Mouse (Mus musculus) embryo, embryonic 10 days (tissue): ENCODE results near the gene Tmem115.

ENCODE experiments used
- DNase-seq: peaks from one replicate; pipeline ENCODE4 v3.0.0-alpha.2; 2015; ENCODE audit warnings: low spot score

Gene Tmem115

GRCm38 (mm10) chr9:107521711-107522399, 11.9 kb upstream of the Tmem115 start:
- DNase-seq: peak; percentile 40

GRCm38 (mm10) chr9:107522400-107522711, 11.4 kb upstream of the Tmem115 start:
- no peak for DNase-seq

DNA sequence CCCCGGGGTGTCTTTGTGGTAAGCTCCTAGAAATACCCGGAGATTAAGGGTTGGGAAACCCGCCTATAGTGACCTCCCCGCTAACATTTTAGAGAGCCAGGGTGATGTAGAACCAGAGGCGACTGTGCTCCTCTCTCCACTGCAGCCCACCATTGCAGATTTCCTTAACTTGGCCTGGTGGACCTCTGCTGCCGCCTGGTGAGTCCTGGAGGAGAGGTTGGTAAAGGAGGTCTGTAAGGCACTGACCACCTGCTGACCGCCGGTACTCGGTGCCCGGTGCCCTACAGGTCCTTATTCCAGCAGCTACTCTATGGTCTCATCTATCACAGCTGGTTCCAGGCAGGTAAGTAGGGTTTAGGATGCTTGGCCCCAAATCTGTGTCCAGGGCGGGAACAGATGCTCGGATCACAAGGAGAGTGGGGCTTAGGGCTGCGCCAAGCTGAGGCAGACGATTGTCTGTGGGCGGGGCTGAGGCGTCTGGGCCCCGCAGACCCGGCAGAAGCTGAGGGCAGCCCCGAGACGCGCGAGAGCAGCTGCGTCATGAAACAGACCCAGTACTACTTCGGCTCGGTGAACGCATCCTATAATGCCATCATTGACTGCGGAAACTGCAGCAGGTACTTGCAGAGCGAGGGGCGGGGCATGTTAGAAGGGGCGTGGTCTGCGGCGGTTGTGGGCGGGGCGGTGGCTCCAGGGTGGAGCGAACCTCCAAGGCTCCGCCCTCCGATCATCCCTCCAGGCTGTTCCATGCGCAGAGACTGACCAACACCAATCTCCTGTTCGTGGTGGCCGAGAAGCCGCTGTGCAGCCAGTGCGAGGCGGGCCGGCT, 7.3 kb upstream of the Tmem115 start:
- peak; percentile 87 for DNase-seq

- DNase-seq: no peak
Observed at GRCm38 (mm10) chr9:107534408-107535202, 860 bp downstream of the Tmem115 start.

- no peak for DNase-seq
Observed at GRCm38 (mm10) chr9:107538231-107538630, 4.5 kb downstream of the Tmem115 start.

DNA sequence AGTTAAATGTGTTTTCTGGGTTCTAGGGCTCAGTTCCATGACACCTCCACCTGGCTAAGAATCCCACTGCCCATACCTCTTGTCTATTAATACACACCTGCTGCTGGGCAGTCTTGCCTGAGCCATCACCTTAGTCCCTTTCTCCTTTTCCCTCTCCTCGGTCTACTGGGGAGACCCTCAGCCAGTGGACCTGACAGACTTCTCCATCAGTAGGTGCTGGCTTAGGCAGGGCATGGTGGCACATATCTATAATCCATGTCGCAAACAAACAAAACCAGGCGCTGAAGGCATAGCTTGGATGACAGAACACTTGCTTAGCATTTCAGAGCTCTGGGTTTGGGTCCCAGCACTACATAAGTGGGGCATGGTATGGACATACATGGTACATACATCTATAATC, 5.0 kb downstream of the Tmem115 start:
- DNase-seq: no peak

DNA sequence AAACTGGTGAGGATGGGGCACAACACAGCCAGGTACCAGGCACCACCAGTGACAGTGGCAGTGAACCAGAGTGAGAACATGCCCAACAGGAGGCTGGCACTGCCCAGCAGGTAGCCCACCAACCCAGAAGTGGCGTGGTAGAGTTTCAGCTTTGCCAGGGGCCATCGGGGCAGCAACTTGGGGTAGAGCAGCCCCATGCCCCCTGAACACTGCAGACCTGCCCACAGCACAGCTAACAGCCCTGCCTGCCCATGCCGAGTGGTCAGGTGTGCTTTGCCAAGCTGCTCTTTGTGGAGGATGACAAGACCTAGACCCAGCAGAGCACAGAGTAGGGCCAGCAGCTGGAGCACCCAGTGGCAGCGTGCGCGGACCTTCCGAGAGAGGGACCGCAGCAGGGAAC, 6.2 kb downstream of the Tmem115 start:
- DNase-seq: no peak

- no peak for DNase-seq
Observed at GRCm38 (mm10) chr9:107540420-107540819, 6.7 kb downstream of the Tmem115 start.

GRCm38 (mm10) chr9:107541005-107541404, 7.3 kb downstream of the Tmem115 start:
- DNase-seq: no peak

GRCm38 (mm10) chr9:107541474-107542351, 8.0 kb downstream of the Tmem115 start, which contains the start of the genes Cyb561d2 and Nprl2:
Gene Cyb561d2 (minus strand): TSS chr9:107542193.
Gene Nprl2 (plus strand): TSS chr9:107542226.
- DNase-seq: peak; percentile 96

- DNase-seq: no peak
Observed at GRCm38 (mm10) chr9:107542352-107542686, 8.6 kb downstream of the Tmem115 start.

DNA sequence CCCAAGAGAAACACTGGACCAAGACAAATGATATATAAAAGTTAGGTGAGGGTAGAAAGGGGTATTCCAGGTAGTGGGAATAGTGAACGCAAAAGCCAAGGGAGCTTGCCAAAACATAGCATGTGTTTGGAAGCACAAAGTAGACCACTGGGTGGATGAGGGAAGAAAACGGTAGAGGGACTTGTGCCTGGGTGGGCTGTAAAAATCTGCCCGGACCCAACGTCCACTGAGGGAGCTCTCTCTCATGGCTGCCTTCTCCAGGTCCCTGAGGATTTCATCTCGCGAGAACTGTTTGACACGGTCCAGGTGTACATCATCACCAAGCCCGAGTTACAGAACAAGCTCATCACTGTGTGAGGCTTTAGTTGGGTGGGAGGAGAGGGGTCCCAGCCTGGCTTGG, 9.0 kb downstream of the Tmem115 start:
- no peak for DNase-seq

DNA sequence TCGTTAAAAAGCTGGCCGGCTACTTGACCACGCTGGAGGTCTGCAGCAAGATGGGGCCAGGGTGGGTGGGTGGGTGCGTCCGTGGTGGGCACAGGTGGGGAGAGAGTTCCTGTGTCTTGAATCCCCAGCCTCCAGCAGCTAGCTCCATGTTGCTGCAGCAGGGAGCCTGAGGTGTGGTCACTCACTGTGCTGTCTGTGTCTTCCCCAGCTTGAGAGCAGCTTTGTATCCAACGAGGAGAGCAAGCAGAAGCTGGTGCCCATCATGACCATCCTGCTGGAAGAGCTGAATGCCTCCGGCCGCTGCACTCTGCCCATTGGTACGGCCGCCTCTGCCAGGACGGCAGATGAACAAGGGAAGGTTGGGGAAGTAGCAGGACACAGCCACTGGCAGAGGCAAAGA, 9.6 kb downstream of the Tmem115 start:
- no peak for DNase-seq

DNA sequence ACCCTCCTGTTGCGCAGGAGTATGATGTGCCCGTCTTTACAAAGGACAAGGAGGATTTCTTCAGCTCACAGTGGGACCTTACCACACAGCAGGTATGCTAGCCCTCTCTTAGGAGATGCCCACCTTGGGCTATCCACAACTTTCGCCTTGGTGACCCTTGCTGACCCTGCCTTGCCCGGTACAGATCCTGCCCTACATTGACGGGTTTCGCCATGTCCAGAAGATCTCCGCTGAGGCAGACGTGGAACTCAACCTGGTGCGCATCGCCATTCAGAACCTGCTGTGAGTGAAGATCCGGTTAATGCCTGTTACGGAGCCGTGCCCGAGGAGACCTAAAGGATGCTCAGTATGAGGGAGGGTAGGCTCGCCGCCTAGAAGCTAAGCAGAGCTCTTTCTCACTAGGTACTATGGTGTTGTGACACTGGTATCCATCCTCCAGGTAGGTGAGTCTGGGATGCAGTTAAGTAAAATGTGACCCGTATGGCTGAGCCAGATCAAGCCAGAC, 10.5 kb downstream of the Tmem115 start:
- no peak for DNase-seq

DNA sequence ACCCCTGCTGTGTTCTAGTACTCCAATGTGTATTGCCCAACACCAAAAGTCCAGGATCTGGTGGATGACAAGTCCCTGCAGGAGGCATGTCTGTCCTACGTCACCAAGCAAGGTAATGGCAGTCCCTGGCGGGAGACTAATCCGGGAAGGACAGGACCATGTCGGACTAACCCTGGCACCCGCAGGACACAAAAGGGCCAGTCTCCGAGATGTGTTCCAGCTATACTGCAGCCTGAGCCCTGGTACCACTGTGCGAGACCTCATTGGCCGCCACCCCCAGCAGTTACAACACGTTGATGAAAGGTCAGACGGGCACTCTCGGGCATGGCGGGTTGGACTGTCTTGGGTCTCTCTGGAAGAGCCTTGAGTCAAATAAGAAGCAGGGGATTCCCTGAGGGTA, 11.0 kb downstream of the Tmem115 start:
- no peak for DNase-seq

DNA sequence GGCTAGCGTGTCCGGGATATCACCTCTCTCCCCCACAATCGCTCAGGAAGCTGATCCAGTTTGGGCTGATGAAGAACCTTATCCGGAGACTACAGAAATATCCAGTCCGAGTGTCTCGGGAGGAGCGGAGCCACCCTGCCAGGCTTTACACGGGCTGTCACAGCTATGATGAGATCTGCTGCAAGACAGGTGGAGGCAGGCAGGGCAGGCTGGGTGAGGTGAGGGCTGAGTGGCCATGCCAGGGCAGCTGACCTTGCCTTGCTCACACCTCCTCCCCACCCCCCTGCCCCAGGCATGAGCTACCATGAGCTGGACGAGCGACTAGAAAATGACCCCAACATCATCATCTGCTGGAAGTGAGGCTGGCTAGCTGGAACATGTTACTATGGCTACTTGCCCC, 11.5 kb downstream of the Tmem115 start:
- DNase-seq: no peak

DNA sequence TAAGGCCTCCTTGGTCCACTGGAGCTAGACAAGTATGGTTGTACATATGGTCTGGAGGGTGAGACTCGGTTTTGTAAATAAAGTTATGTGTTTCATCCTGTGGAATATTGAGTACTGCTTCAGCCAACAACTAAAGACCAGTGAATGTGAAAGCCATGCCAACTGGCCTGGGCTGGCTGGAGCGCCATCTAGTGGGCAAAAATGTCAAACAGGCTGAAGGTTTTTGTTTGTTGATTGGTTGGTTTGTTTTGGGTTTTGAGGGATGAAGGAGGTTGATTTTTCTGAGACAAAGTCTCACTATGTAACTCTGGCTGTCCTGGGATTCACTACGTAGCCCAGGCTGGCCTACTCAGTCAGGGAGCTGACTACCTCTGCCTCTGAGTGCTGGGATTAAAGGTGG, 11.9 kb downstream of the Tmem115 start:
- DNase-seq: peak; percentile 79

GRCm38 (mm10) chr9:107547026-107547425, 13.3 kb downstream of the Tmem115 start, which contains the start of gene Zmynd10:
Gene Zmynd10 (plus strand): TSS chr9:107547298.
- peak; percentile 99 for DNase-seq

GRCm38 (mm10) chr9:107547957-107548356, 14.2 kb downstream of the Tmem115 start:
- DNase-seq: no peak

DNA sequence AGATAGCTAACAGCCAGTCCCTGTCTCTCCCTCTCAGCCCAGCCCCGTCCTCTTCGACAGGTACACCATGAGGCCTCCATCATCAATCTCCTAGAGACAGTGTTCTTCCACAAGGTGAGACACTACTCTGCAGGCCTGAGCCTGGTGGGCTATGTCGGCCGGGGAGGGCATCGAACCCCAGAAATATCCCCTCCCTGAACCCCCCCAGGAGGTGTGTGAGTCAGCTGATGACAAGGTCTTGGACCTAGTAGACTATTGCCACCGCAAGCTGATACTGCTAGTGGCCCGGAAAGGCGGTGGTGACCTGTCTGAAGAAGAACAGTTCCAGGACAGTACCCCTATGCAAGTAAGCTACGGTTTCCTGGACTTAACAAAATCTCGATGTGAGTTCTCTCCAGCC, 15.1 kb downstream of the Tmem115 start:
- DNase-seq: no peak

GRCm38 (mm10) chr9:107549297-107550074, 15.7 kb downstream of the Tmem115 start:
- no peak for DNase-seq
